Mouse (Mus musculus) heart, embryonic 15.5 days (tissue): ENCODE data around the gene Fam169a. TPM values are rescaled to one million over a fixed set of nuclear protein-coding genes. Genes with fewer than 3 reads are reported as not detected.

ENCODE experiments used
- ATAC-seq: fragments of 200-750 bp; cut with Nextera tagmentation; replicated peaks from 2 replicates; pipeline ENCODE4 v1.8.0; 2017; ENCODE audit warnings: low read depth, moderate TSS enrichment; ENCODE audit not compliant: insufficient number of reproducible peaks, insufficient read depth, low FRiP score
- H3K27ac ChIP-seq: fragments of 300-500 bp; sonication (generic); 2 replicates; pipeline ENCODE4 v1.5.1; 2015; ENCODE audit warnings: mild to moderate bottlenecking, inconsistent platforms
- H3K27me3 ChIP-seq: fragments of 300-500 bp; sonication (generic); 2 replicates; pipeline ENCODE4 v1.6.1; 2015; ENCODE audit warnings: inconsistent platforms
- H3K36me3 ChIP-seq: fragments of 300-500 bp; sonication (generic); 2 replicates; pipeline ENCODE4 v1.6.1; 2015; ENCODE audit warnings: mild to moderate bottlenecking, inconsistent platforms
- H3K4me1 ChIP-seq: fragments of 300-500 bp; sonication (generic); replicated peaks from 2 replicates; pipeline ENCODE4 v1.6.1; 2015; ENCODE audit warnings: inconsistent platforms
- H3K4me2 ChIP-seq: fragments of 300-500 bp; sonication (generic); 2 replicates; pipeline ENCODE4 v1.6.1; 2015; ENCODE audit warnings: inconsistent platforms, mild to moderate bottlenecking, moderate library complexity
- H3K4me3 ChIP-seq: fragments of 300-500 bp; sonication (generic); 2 replicates; pipeline ENCODE4 v1.5.1; 2015; ENCODE audit warnings: mild to moderate bottlenecking, inconsistent platforms
- H3K9ac ChIP-seq: fragments of 300-500 bp; sonication (generic); 2 replicates; pipeline ENCODE4 v1.6.1; 2015; ENCODE audit warnings: mild to moderate bottlenecking, inconsistent platforms
- H3K9me3 ChIP-seq: fragments of 300-500 bp; sonication (generic); replicated peaks from 2 replicates; pipeline ENCODE4 v1.6.1; 2016; ENCODE audit warnings: inconsistent platforms
- WGBS: fragments of 180-500 bp; shearing (Covaris S2); methylation state at CpG from one replicate; pipeline ENCODE4 v1.1.7; 2015; ENCODE audit warnings: mixed read lengths; 5-methylcytosine and 5-hydroxymethylcytosine counted together
- polyA plus RNA-seq: library from polyadenylated mRNA; unstranded; fragments of >200 nt; fragmentation: Nextera tagmentation; extraction: Ambion mirVana; gene quantifications from 2 replicates; pipeline ENCODE4 v1.2.1, GENCODE M21; 2015

Gene Fam169a
- polyA plus RNA-seq: 3.2 and 3.4 TPM in 2 replicates

DNA sequence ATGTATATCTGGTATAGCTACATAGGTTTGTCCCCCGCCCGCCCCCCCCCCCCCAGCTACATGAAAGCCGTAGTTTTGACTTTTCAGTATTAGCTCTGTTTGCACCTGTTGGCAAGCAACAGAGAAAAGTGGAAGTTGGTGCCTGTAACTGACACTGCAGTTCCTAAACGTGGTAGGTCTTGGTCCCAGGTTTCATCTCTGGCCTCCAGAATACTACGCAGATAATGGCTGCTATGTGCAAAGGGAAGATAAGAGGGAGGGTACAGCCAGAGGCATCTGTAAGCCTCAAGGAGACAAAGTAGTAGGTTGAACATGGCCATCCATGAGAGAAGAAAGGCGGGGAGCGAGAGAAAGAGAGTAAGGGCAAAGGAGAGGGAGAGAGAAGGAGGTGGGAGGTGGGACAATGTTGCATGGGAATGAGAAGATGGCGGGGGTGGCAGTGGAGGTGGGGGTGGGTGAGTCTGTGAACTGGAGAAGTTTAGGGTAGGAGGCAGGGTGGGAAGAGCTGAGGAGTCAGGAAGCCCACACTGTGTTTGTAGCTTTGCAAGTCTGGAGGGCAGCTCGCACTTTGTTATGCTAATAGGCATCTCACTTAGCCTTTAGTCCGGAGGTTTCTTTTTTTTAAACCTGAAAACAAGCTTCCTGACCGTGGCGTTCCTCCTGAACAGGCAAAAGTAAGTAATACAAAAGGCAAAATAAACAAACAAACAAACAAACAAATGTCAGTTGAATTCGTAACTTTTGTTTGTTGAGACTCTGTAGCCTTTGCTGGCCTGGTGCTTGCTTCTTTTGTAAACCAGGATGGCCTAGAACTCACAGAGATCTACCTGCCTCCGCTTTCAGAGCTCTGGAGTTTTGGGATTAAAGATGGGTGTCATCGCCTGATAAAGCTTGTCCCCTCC lies at the start of gene Fam169a:
Gene Fam169a (plus strand): TSS at position 638 of the 902 bp plus-strand sequence.
- Histone ChIP-seq H3K27me3 (peaks cover 16% of the 10 kb centered on the region), H3K9ac (no peak within 1 kb of the TSS), H3K4me1 (0 out of 2 replicates have a peak, but pooled peaks cover 5% of the 10 kb centered on the region), H3K27ac (no peak within 1 kb of the TSS), H3K36me3 (no peaks in the 10 kb centered on the region), H3K9me3 (no peaks in the 10 kb centered on the region), H3K4me3 (no peak within 1 kb of the TSS), H3K4me2 (no peak within 1 kb of the TSS)
- ATAC-seq: no peak
- 62% methylated on average over 15 of the region's 15 CpGs for WGBS

DNA sequence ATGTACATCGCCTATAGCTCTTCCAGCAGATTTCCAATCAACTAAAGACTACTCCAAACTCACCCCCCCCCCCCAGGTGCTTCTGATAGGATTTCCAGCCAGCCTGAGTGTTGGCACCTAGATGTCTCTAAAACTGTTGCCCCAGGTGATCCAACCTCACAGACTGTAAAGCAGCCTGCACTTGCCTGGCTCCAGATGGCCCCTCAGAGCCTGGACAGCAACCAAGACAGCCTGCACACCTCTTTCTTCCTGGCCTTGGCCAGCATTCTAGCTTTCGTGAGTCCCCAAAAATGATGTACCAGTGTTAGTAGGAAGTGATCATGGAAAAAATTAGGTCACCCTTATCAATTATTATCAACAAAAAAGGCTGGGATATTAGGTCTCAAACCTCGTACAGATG lies 49.4 kb upstream of the Fam169a start:
- Histone ChIP-seq H3K27me3 (no peaks in the 10 kb centered on the region), H3K4me2 (no peak overlapping the region), H3K4me1 (peaks cover 10% of the 10 kb centered on the region), H3K4me3 (no peak overlapping the region), H3K27ac (no peak overlapping the region), H3K9me3 (no peaks in the 10 kb centered on the region), H3K9ac (no peak overlapping the region), H3K36me3 (no peaks in the 10 kb centered on the region)
- WGBS: 86% methylated on average over 3 of the region's 3 CpGs
- no peak for ATAC-seq

DNA sequence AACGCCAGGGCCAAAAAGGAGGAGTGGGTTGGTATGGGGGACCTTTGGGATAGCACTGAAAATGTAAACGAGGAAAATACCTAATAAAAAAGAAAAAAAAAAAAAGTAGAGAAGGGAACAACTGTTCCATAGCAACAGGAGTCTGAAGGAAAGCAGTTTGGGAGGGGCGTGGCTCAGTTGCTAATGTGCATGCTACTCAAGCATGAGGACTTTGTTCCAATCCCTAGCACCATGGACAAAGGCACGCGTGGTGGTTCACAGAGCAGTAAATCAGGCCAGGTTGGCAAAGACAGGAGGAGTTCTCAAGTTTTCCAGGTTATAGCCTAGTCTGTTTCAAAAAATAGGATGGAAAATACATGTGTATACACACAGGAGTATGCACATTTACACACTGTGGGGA lies 47.0 kb upstream of the Fam169a start:
- H3K4me3 ChIP-seq: no peak overlapping the region
- no peaks in the 10 kb centered on the region for H3K9me3 ChIP-seq
- H3K27me3 ChIP-seq: no peaks in the 10 kb centered on the region
- ATAC-seq: no peak
- WGBS: 85% methylated on average over 5 of the region's 5 CpGs
- H3K36me3 ChIP-seq: no peaks in the 10 kb centered on the region
- peaks cover 10% of the 10 kb centered on the region for H3K4me1 ChIP-seq
- no peak overlapping the region for H3K4me2 ChIP-seq
- no peak overlapping the region for H3K27ac ChIP-seq
- H3K9ac ChIP-seq: no peak overlapping the region

DNA sequence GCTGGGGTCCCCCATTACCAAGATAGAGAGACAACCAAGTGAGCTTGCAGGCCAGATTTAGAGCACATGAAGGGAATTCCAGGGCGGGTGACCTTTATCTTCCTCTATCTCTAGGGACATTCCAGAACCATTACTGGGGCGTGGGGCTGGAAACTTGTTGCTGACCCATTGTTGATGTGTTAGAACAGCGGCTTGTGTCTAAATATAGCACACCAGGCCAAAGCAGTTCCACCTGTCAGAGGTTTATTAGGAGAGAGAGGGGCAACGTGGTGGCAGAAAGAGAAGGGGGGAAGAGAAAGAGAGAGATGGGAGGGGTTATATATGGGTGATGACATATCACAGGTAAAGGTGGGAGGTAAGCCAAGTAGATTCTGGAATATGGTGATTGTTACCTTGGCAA lies 45.2 kb upstream of the Fam169a start:
- Histone ChIP-seq H3K4me3 (no peak overlapping the region), H3K27me3 (no peaks in the 10 kb centered on the region), H3K4me1 (peaks cover 10% of the 10 kb centered on the region), H3K36me3 (no peaks in the 10 kb centered on the region), H3K9ac (no peak overlapping the region), H3K4me2 (no peak overlapping the region), H3K27ac (no peak overlapping the region), H3K9me3 (no peaks in the 10 kb centered on the region)
- ATAC-seq: no peak
- WGBS: 12% methylated on average over 4 of the region's 4 CpGs

DNA sequence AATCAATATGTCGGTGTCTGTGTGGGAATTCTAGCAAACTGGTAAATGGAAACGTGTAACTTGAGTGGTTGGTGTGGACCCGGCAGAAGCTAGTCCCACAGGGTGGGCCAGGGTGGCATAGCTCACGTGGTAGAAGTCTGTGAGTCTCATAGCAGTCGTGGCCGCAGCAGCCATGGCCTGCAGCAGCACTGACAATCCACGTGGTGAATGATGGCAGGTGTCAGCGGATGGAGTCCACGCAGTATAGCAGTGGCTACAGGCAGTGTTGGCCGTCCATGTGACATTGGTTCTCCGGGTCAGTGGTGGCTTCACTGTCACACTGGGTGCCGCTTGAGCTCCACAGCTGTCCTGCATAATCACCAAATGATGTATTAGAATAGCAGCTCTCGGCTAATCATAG lies 37.0 kb upstream of the Fam169a start:
- H3K4me1 ChIP-seq: no peaks in the 10 kb centered on the region
- H3K27ac ChIP-seq: no peak overlapping the region
- H3K36me3 ChIP-seq: no peaks in the 10 kb centered on the region
- no peaks in the 10 kb centered on the region for H3K9me3 ChIP-seq
- H3K4me2 ChIP-seq: no peak overlapping the region
- H3K27me3 ChIP-seq: no peaks in the 10 kb centered on the region
- ATAC-seq: no peak
- no peak overlapping the region for H3K4me3 ChIP-seq
- WGBS: 79% methylated on average over 13 of the region's 13 CpGs
- H3K9ac ChIP-seq: no peak overlapping the region

DNA sequence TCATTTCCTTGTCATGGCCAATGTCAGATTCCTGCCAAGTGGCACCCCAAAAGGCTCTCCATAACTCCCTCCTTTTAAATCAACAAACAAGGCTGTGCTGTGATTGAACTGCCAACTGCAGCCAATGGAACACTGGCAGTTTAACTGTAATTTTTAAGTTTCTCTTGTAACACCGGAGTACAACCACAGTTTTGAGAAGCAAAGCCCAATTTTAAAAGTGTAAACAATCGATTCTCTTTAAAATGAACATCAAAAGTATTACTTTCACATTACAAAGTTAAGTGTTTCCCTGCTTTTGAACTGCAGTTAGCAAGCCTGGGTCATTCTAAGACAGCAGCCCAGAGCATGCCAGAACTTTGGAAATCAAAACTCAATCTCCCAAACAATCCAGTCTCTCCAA lies 32.8 kb upstream of the Fam169a start, which contains the start of gene 1700029F12Rik:
Gene 1700029F12Rik (minus strand): TSS at position 101 of the 400 bp plus-strand sequence.
- Histone ChIP-seq H3K9me3 (no peaks in the 10 kb centered on the region), H3K4me2 (no peak within 1 kb of the TSS), H3K27me3 (no peaks in the 10 kb centered on the region), H3K9ac (no peak within 1 kb of the TSS), H3K36me3 (no peaks in the 10 kb centered on the region), H3K4me3 (no peak within 1 kb of the TSS), H3K27ac (no peak within 1 kb of the TSS), H3K4me1 (no peaks in the 10 kb centered on the region)
- 63% methylated on average over 2 of the region's 2 CpGs for WGBS
- no peak for ATAC-seq

DNA sequence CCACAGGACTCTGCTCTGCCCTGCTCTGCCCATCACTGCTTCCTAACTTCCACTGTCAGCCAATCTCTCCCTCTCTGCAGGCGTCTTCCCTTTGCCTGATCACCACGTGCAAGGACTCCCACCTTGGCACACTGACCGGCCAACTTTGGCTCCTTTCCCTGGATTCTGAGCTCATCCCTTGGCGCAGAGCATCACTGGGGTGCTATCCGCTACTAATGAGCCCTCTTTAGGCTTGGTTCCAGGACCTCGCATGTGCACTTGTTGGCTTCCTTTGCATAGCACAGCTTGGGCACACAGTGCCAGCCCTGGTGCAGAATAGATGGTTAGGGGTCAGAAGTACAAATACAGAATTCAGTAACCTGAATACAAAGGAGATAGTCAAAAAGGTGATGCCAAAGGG lies 15.9 kb upstream of the Fam169a start:
- H3K36me3 ChIP-seq: no peaks in the 10 kb centered on the region
- H3K27me3 ChIP-seq: no peaks in the 10 kb centered on the region
- 0 out of 2 replicates have a peak, but pooled peaks cover 4% of the 10 kb centered on the region for H3K4me1 ChIP-seq
- H3K9ac ChIP-seq: no peak overlapping the region
- 67% methylated on average over 6 of the region's 6 CpGs for WGBS
- ATAC-seq: no peak
- no peak overlapping the region for H3K4me3 ChIP-seq
- no peaks in the 10 kb centered on the region for H3K9me3 ChIP-seq
- H3K27ac ChIP-seq: no peak overlapping the region
- no peak overlapping the region for H3K4me2 ChIP-seq

DNA sequence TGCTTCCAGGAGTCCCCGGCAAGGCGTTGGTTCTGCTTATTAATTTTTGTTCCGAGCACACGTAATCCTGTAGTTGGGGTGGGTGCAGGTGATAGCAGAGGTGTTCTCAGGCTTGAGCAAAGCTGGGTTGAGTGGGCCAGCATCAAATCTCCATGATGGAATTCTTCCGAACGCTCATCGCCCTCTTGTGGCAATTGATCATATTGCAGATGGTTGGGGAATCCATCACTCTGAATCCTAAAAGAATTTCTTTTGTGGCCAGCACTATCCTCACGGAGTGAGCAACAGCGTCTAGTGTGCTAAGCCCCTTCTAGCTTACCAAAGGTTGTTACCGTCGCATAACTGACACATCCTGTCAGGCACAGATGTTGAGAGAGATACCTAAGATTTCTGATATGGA lies 14.4 kb upstream of the Fam169a start:
- Histone ChIP-seq H3K27me3 (no peaks in the 10 kb centered on the region), H3K4me3 (no peak overlapping the region), H3K4me2 (no peak overlapping the region), H3K4me1 (0 out of 2 replicates have a peak, but pooled peaks cover 4% of the 10 kb centered on the region), H3K9ac (no peak overlapping the region), H3K27ac (no peak overlapping the region), H3K9me3 (no peaks in the 10 kb centered on the region), H3K36me3 (no peaks in the 10 kb centered on the region)
- ATAC-seq: no peak
- 10% methylated on average over 11 of the region's 11 CpGs for WGBS

DNA sequence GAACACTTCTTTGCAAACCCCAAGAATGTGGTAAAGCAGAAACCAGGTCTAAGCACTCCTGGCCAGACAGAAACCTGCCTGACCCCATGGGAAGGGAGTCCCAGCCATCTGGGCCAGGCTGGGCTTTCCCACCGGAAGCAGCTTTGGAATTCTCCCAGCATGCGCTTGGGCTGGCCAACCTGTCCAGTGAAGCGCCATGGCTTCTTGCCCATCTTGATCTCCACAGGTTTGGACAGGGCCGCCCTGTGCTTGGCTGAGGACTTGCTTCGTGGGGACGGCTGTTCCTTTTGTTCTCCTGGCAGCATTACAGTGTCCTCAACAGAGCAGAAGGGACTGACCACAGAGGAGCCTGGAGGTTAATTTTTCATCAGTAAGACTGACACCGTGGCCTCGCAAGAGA lies 13.2 kb upstream of the Fam169a start:
- Histone ChIP-seq H3K4me3 (no peak overlapping the region), H3K9ac (no peak overlapping the region), H3K36me3 (no peaks in the 10 kb centered on the region), H3K27ac (no peak overlapping the region), H3K4me1 (0 out of 2 replicates have a peak, but pooled peaks cover 4% of the 10 kb centered on the region), H3K4me2 (no peak overlapping the region), H3K27me3 (no peaks in the 10 kb centered on the region), H3K9me3 (no peaks in the 10 kb centered on the region)
- ATAC-seq: no peak
- 43% methylated on average over 8 of the region's 8 CpGs for WGBS

DNA sequence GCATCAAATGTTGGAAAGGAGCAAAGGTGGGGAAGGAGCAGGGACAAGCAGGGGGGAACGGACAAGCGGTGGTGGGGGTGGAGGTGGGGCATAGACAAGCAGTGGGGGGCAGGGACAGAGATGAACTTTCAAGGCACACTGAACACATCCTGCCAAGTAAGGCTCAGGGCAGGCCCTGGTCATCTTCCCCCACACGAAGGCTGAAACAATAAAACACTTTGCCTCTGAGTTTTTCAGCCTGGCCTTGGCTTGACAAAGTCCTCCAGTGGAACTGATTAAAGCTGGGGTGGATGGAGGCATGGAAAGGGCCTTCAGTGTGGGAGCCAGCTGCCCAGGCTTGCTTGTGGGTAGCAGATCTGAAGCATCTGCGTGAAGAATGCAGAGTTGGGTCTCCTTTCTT lies 9.3 kb upstream of the Fam169a start:
- Histone ChIP-seq H3K4me2 (no peak overlapping the region), H3K4me1 (0 out of 2 replicates have a peak, but pooled peaks cover 4% of the 10 kb centered on the region), H3K4me3 (no peak overlapping the region), H3K9me3 (no peaks in the 10 kb centered on the region), H3K36me3 (no peaks in the 10 kb centered on the region), H3K27me3 (no peaks in the 10 kb centered on the region), H3K27ac (no peak overlapping the region), H3K9ac (no peak overlapping the region)
- 52% methylated on average over 4 of the region's 4 CpGs for WGBS
- ATAC-seq: no peak

DNA sequence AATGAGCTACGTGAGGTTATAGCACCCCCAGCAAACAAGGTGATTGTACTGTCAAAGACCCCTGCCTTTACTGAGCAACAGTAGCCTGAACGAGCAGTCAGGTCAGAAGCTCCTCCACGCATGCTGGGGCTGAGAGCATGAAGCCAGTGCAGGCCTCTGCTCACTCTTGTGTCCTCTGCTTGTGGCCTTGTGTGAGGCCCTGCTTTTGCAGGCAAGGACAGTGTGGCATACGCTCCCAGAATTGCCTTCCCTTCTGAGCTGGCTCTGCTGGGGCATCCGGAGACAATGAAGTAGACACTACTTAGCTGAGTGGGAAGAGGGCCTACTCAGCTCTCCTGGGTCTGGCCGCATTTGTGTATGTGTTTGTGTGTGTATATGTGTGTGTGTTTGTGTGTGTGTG lies 7.3 kb upstream of the Fam169a start:
- H3K4me3 ChIP-seq: no peak overlapping the region
- no peaks in the 10 kb centered on the region for H3K9me3 ChIP-seq
- H3K9ac ChIP-seq: no peak overlapping the region
- H3K4me1 ChIP-seq: no peaks in the 10 kb centered on the region
- H3K27ac ChIP-seq: no peak overlapping the region
- no peak overlapping the region for H3K4me2 ChIP-seq
- ATAC-seq: no peak
- no peaks in the 10 kb centered on the region for H3K36me3 ChIP-seq
- H3K27me3 ChIP-seq: no peaks in the 10 kb centered on the region
- 92% methylated on average over 6 of the region's 6 CpGs for WGBS

DNA sequence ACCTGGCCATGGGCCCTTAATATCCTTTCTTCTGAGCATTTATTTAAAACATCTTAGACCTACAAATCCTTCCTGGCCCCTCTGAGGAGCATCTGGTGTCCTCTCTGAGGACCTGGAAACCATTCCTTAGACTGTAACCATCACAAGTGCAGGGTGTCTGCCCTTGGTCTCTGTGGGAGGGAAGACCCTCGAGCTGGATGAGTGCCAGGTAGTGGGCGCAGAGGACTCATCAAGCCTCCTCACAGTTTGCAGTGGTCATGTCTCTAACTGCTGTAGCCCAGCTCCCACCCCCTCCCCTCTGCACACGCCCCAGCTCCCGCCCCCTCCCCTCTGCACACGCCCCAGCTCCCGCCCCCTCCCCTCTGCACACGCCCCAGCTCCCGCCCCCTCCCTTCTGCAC lies 6.8 kb upstream of the Fam169a start:
- 50% methylated on average over 5 of the region's 8 CpGs for WGBS

More for the DNA sequence above, 6.8 kb upstream of the Fam169a start:
- H3K4me2 ChIP-seq: no peak overlapping the region
- H3K4me3 ChIP-seq: no peak overlapping the region
- H3K9me3 ChIP-seq: no peaks in the 10 kb centered on the region
- no peak overlapping the region for H3K9ac ChIP-seq
- no peaks in the 10 kb centered on the region for H3K27me3 ChIP-seq
- no peak for ATAC-seq
- no peaks in the 10 kb centered on the region for H3K4me1 ChIP-seq
- H3K36me3 ChIP-seq: no peaks in the 10 kb centered on the region
- no peak overlapping the region for H3K27ac ChIP-seq
